Mouse (Mus musculus) frontal cortex, postnatal 10 days (tissue): ENCODE measurements around the gene Ubl3.

Experiments used
- DNase-seq, 2 experiments: peaks; one replicate each; pipeline ENCODE4 v3.0.0; 2022; ENCODE audit warnings: low spot score in 2 of 2, mixed read lengths in 1 of 2

Ubl3 gene

GRCm38 (mm10) chr5:148481745-148482144 lies 70.8 kb downstream of the Ubl3 start:
- no peak for DNase-seq

- DNase-seq: no peak
Observed at GRCm38 (mm10) chr5:148474346-148474745, 78.2 kb downstream of the Ubl3 start.

- no peak for DNase-seq
Observed at GRCm38 (mm10) chr5:148468626-148469441, 83.8 kb downstream of the Ubl3 start.

- no peak for DNase-seq
Observed at GRCm38 (mm10) chr5:148466933-148467607, 85.5 kb downstream of the Ubl3 start.

- no peak for DNase-seq
Observed at GRCm38 (mm10) chr5:148466116-148466515, 86.5 kb downstream of the Ubl3 start.

- no peak for DNase-seq
Observed at GRCm38 (mm10) chr5:148465091-148465490, 87.5 kb downstream of the Ubl3 start.

- DNase-seq: no peak
Observed at GRCm38 (mm10) chr5:148464489-148464888, 88.1 kb downstream of the Ubl3 start.

GRCm38 (mm10) chr5:148463783-148464294 lies 88.8 kb downstream of the Ubl3 start:
- DNase-seq: no peak
